Mouse (Mus musculus): ENCODE measurements around the gene Golph3.

DNA sequence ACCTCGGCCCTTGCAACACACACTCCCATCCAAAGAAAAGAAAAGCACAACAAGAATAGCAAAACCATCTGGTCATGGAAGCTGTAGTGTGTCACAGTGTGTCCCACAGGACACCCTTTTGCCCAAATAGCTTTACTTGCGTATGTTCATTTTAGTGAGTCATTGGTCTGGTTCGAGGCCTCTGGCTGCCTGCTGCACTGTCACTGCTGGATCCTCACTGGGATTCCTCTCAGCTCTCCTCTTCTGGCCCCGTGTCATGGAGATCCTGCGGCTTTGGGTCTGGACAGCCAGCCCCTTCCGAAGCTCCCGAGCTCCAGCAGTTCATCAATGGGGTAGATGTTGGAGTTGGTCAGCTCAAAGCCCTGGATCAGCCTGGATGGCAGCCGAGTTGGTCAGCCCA lies 2.8 kb upstream of the Golph3 start:
- TF ChIP-seq GABPA (IDR thresholded peaks at IDR 0.05; ENCODE audit: low read depth, low read length) (no peak), POLR2A (IDR thresholded peaks at IDR 0.05; ENCODE audit: control insufficient read depth in 1 of 2, insufficient read depth in 1 of 2, low read depth in 1 of 2, low read length in 2 of 2, poor library complexity in 1 of 2) (no peak), CTCF (IDR thresholded peaks at IDR 0.05 in 2 of 3, conservative IDR thresholded peaks at IDR 0.05 in 1 of 3; ENCODE audit: control insufficient read depth in 1 of 3, insufficient read depth in 1 of 3, low read depth in 2 of 3, low read length in 3 of 3, poor library complexity in 1 of 3, severe bottlenecking in 1 of 3) (no peak), ZKSCAN1 (IDR thresholded peaks at IDR 0.05; ENCODE audit: low read depth, low read length) (no peak), TCF12 (IDR thresholded peaks at IDR 0.05; ENCODE audit: low read depth, low read length) (no peak), MXI1 (IDR thresholded peaks at IDR 0.05; ENCODE audit: low read depth, low read length) (no peak), POLR2AphosphoS5 (IDR thresholded peaks at IDR 0.05; ENCODE audit: borderline replicate concordance, low read depth, low read length) (no peak), E2F4 (IDR thresholded peaks at IDR 0.05; ENCODE audit: borderline replicate concordance, low read depth, low read length) (no peak)

All from MEL (cell line).